Mouse (Mus musculus) gastrocnemius, adult 2 months (tissue): ENCODE data around the gene Csnk1e. TPM values are rescaled to one million over a fixed set of nuclear protein-coding genes. Genes with fewer than 3 reads are reported as not detected.
"Not testable (repeated sequence)": the region's sequence is repeated elsewhere in the genome, so short reads cannot be mapped to it uniquely, and the experiment has no call there.

Experiments used
- DNase-seq: peaks from one replicate; pipeline ENCODE4 v3.0.0; 2022
- H3K27ac ChIP-seq: fragments of 200-600 bp; 2 replicates; pipeline ENCODE4 v1.8.1; 2022; ENCODE audit warnings: mild to moderate bottlenecking
- H3K4me3 ChIP-seq: fragments of 200-600 bp; 2 replicates; pipeline ENCODE4 v1.8.1; 2022; ENCODE audit warnings: mild to moderate bottlenecking, moderate library complexity
- CTCF ChIP-seq: fragments of 200-600 bp; IDR thresholded peaks from 2 replicates; pipeline ENCODE4 v1.8.1; 2022; ENCODE audit warnings: antibody characterized with exemption, mild to moderate bottlenecking, moderate library complexity
- intact Hi-C: fragments of 180-260 bp; cut with DNase I; formaldehyde crosslinking; loops from one replicate; pipeline ENCODE4 v1.15.1; 2025
- total RNA-seq, 2 experiments: library from RNA; stranded (reverse); gene quantifications; 2 replicates each; pipeline ENCODE4 v1.2.3; 2021

Csnk1e gene
- total RNA-seq, 2 experiments from 2014 or later: 41.8 to 61.4 TPM

GRCm38 (mm10) chr15:79470583-79470982, 15.2 kb upstream of the Csnk1e start:
- no peak overlapping the region for H3K4me3 ChIP-seq

GRCm38 (mm10) chr15:79469577-79469976, 14.2 kb upstream of the Csnk1e start:
- no peak; the same call in 1 of the 2 replicates for TF ChIP-seq CTCF
- Histone ChIP-seq H3K27ac (no peak overlapping the region), H3K4me3 (no peak overlapping the region)
- intact Hi-C loops: loop anchor here (10.0 kb wide), 1 partner anchor 135 kb away; the partner anchor contains the start of gene Dmc1
- no peak for DNase-seq

More at GRCm38 (mm10) chr15:79470583-79470982, 15.2 kb upstream of the Csnk1e start:
- TF ChIP-seq CTCF: no peak
- DNase-seq: no peak
- intact Hi-C loops: no loop called here
- H3K27ac ChIP-seq: no peak overlapping the region

GRCm38 (mm10) chr15:79466601-79467286, 11.4 kb upstream of the Csnk1e start:
- H3K27ac ChIP-seq: peak overlapping the region; percentile 10; the same call in 1 of the 2 replicates
- DNase-seq: peak; percentile 88
- intact Hi-C loops: loop anchor here (1.0 to 10.0 kb wide), 5 partner anchors 56 to 223 kb away; partner anchors contain the start of gene Dmc1
- peak; percentile 99; the same call in 1 of the 2 replicates for TF ChIP-seq CTCF
- H3K4me3 ChIP-seq: no peak overlapping the region

- no peak overlapping the region for H3K4me3 ChIP-seq
- H3K27ac ChIP-seq: no peak overlapping the region
- intact Hi-C loops: no loop called here
- no peak for DNase-seq
- TF ChIP-seq CTCF: no peak
Measured at GRCm38 (mm10) chr15:79456546-79456945, 1.2 kb upstream of the Csnk1e start.

- intact Hi-C loops, H3K4me3 ChIP-seq, H3K27ac ChIP-seq, DNase-seq: not testable (repeated sequence)
Measured at GRCm38 (mm10) chr15:79456104-79456503, 738 bp upstream of the Csnk1e start.

- H3K4me3 ChIP-seq: no peak overlapping the region
- DNase-seq: no peak
Measured at GRCm38 (mm10) chr15:79453831-79454230, 1.5 kb downstream of the Csnk1e start.

GRCm38 (mm10) chr15:79448041-79448440, 7.3 kb downstream of the Csnk1e start:
- TF ChIP-seq CTCF: no peak
- Histone ChIP-seq H3K27ac (no peak overlapping the region), H3K4me3 (no peak overlapping the region)
- intact Hi-C loops: no loop called here
- DNase-seq: no peak

More at GRCm38 (mm10) chr15:79453831-79454230, 1.5 kb downstream of the Csnk1e start:
- intact Hi-C loops: no loop called here
- TF ChIP-seq CTCF: no peak
- H3K27ac ChIP-seq: no peak overlapping the region

- no peak for TF ChIP-seq CTCF
- DNase-seq: peak; percentile 71
- H3K27ac ChIP-seq: peak overlapping the region; percentile 86
- intact Hi-C loops: no loop called here
- peak overlapping the region; percentile 19 for H3K4me3 ChIP-seq
Measured at GRCm38 (mm10) chr15:79445786-79446654, 9.3 kb downstream of the Csnk1e start.

- no peak for TF ChIP-seq CTCF
- no peak for DNase-seq
- H3K27ac ChIP-seq: peak overlapping the region; percentile 35; the same call in 1 of the 2 replicates
- intact Hi-C loops: no loop called here
- no peak overlapping the region for H3K4me3 ChIP-seq
Measured at GRCm38 (mm10) chr15:79443856-79444410, 11.4 kb downstream of the Csnk1e start.

- TF ChIP-seq CTCF: no peak
- H3K4me3 ChIP-seq: no peak overlapping the region
- intact Hi-C loops: no loop called here
- H3K27ac ChIP-seq: peak overlapping the region; percentile 99
- DNase-seq: no peak
Measured at GRCm38 (mm10) chr15:79442961-79443518, 12.3 kb downstream of the Csnk1e start.

GRCm38 (mm10) chr15:79442257-79442611, 13.1 kb downstream of the Csnk1e start:
- peak overlapping the region; percentile 99 for H3K27ac ChIP-seq
- no peak for DNase-seq
- H3K4me3 ChIP-seq: peak overlapping the region; percentile 96
- intact Hi-C loops: no loop called here
- no peak for TF ChIP-seq CTCF
